Mouse (Mus musculus) G1E (cell line): ENCODE measurements around the gene Cacna1a.

ENCODE experiments used
- CTCF ChIP-seq: IDR thresholded peaks from 2 replicates; pipeline ENCODE4 v1.5.1; 2012; ENCODE audit warnings: low read depth, low read length, inconsistent platforms, mixed read lengths
- GATA1 ChIP-seq: IDR thresholded peaks from 2 replicates; pipeline ENCODE4 v1.6.1; 2012; ENCODE audit warnings: borderline replicate concordance, low read length, inconsistent platforms, mixed read lengths
- POLR2AphosphoS5 ChIP-seq: IDR thresholded peaks from 2 replicates; pipeline ENCODE4 v1.6.1; 2012; ENCODE audit warnings: low read depth, low read length, inconsistent platforms; ENCODE audit not compliant: insufficient replicate concordance

DNA sequence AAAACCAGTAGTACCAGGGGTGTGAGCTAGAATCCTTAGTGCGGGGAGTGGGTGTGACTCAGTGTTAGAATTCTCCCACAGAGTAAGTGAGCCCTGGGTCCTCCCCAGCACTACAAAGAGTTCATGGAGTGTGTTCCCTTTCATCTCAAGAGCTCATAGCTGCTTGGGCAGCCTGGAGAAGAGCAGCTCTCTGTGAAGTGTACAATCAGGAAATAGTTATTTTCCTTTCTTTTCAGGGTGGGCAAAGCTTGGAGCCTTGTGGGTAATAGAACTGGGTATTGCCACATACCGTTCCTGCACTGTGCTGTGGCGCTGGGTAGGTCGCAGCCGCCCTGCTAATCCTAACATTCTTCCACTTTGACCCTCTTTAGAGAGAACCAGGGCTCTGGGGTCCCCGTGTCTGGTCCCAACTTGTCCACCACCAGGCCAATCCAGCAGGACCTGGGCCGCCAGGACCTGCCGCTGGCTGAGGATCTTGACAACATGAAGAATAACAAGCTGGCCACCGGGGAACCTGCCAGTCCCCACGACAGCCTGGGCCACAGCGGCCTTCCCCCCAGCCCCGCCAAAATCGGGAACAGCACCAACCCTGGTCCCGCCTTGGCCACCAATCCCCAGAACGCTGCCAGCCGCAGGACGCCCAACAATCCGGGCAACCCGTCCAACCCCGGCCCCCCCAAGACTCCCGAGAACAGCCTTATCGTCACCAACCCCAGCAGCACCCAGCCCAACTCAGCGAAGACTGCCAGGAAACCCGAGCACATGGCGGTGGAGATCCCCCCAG, 177.5 kb downstream of the Cacna1a start:
- TF ChIP-seq CTCF (no peak), GATA1 (no peak), POLR2AphosphoS5 (no peak)
